Mouse (Mus musculus) heart, adult 2 months (tissue): ENCODE results near the gene Ptchd1.

Source experiments
- CTCF ChIP-seq: fragments of 200-600 bp; IDR thresholded peaks from 2 replicates; pipeline ENCODE4 v1.8.1; 2022; ENCODE audit warnings: antibody characterized with exemption, mild to moderate bottlenecking, moderate library complexity
- EP300 ChIP-seq: fragments of 200-500 bp; IDR thresholded peaks from 2 replicates; pipeline ENCODE4 v1.6.1; 2011; ENCODE audit warnings: low read depth, low read length, control low read depth; ENCODE audit not compliant: insufficient read depth
- POLR2A ChIP-seq: fragments of 200-500 bp; IDR thresholded peaks from 2 replicates; pipeline ENCODE4 v1.6.1; 2011; ENCODE audit warnings: mild to moderate bottlenecking, low read depth, low read length, control low read depth; ENCODE audit not compliant: insufficient read depth

DNA sequence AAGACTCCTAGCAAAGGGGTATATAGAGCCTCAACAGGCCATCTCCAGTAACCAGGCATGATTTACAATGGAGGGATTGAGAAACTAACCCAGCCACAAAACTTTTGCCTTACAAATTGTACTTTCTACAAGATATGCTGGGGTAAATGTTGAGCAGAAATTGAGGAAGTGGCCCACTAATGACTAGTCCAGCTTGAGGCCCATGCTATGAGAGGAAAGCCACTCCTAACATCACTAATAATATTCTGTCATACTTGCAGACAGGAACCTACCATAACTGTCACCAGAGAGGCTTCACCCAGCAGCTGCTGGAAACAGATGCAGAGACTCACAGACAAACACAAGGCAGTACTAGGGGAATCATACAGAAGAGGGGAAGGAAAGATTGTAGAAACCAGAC is 79.8 kb downstream of the Ptchd1 start:
- no peak for TF ChIP-seq CTCF
- TF ChIP-seq EP300, result no peak
- TF ChIP-seq POLR2A, result no peak
